Mouse (Mus musculus): ENCODE measurements around the gene Cyp3a59. TPM values are rescaled to one million over a fixed set of nuclear protein-coding genes. Genes with fewer than 3 reads are reported as not detected.
"Not testable (repeated sequence)": the region's sequence is repeated elsewhere in the genome, so short reads cannot be mapped to it uniquely, and the experiment has no call there.

The Cyp3a59 gene
- not detected in 2 replicates for polyA plus RNA-seq (2016; fragmentation: Nextera tagmentation; extraction: Ambion mirVana)

DNA sequence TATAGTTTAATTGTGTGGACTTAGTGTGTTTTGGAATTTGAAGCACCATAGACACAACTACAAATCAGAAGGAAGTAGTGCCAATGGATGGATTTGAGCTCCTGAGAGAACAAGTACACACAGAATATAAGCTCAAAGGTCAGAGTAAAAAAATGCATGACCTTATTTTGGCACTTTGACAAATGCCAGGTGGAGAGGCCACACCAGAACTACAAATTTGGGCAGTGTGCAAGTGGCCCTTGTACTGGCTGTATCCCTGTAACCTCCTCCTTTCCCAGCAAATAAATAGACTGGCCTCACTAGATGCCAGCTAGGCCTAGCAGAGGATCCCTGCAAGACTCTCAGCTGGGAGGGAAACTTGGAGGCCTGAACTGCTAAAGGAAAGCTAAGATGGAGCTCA is at the start of gene Cyp3a59:
Gene Cyp3a59 (plus strand): TSS at position 313 of the 400 bp plus-strand sequence.
- not testable (repeated sequence) for H3K9me3 ChIP-seq, H3K4me2 ChIP-seq, H3K9ac ChIP-seq

GRCm38 (mm10) chr5:146070099-146070498 is 9.0 kb upstream of the Cyp3a59 start:
- no peak overlapping the region for H3K27ac ChIP-seq
- H3K36me3 ChIP-seq (replicated peaks): no peaks in the 10 kb centered on the region
- H3K4me2 ChIP-seq: no peak overlapping the region
- WGBS: 73% methylated on average over 1 of the region's 1 CpGs
- H3K4me3 ChIP-seq (replicated peaks): no peak overlapping the region
- no peak for ATAC-seq (ENCODE audit: low FRiP score)
- H3K27me3 ChIP-seq: no peaks in the 10 kb centered on the region
- H3K9me3 ChIP-seq: peaks cover 34% of the 10 kb centered on the region
- no peak overlapping the region for H3K9ac ChIP-seq
- H3K4me1 ChIP-seq: no peaks in the 10 kb centered on the region

More for the DNA sequence above, at the start of gene Cyp3a59:
- H3K36me3 ChIP-seq (replicated peaks); H3K27ac ChIP-seq; H3K4me3 ChIP-seq (replicated peaks); ATAC-seq (ENCODE audit: low FRiP score); H3K4me1 ChIP-seq; H3K27me3 ChIP-seq: not testable (repeated sequence)

GRCm38 (mm10) chr5:146147903-146148302 is 68.8 kb downstream of the Cyp3a59 start:
- no peak overlapping the region for H3K4me3 ChIP-seq (replicated peaks)
- H3K9me3 ChIP-seq: peaks cover 22% of the 10 kb centered on the region
- H3K36me3 ChIP-seq (replicated peaks): no peaks in the 10 kb centered on the region
- H3K4me2 ChIP-seq: no peak overlapping the region
- no peak overlapping the region for H3K27ac ChIP-seq
- no peak for ATAC-seq (ENCODE audit: low FRiP score)
- 42% methylated on average over 2 of the region's 2 CpGs for WGBS
- no peaks in the 10 kb centered on the region for H3K4me1 ChIP-seq
- H3K27me3 ChIP-seq: no peaks in the 10 kb centered on the region
- H3K9ac ChIP-seq: no peak overlapping the region

DNA sequence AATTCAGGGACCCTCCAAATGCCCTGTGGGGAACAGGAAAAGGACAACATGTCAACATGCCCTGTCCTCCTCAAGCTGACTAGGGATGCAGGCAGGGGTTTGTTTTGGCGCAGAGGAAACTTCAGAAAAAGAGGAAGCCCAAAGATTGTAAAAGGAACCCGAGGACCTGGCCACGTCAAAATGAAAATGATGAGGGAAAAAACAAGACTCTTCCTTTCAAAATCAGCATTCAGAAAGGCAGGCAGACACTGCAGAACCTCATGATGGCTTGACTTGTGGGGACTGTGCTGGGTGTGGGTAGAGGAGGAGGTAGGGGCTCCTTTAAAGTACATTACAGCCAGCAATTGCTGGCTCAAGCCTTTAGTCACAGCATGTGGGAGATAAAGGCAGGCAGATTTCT is 71.4 kb downstream of the Cyp3a59 start:
- no peak overlapping the region for H3K4me2 ChIP-seq
- WGBS: 75% methylated on average over 3 of the region's 3 CpGs

GRCm38 (mm10) chr5:146158326-146158725 is 79.3 kb downstream of the Cyp3a59 start:
- H3K27me3 ChIP-seq; H3K9me3 ChIP-seq; ATAC-seq (ENCODE audit: low FRiP score); H3K4me1 ChIP-seq; H3K4me3 ChIP-seq (replicated peaks); H3K9ac ChIP-seq; H3K36me3 ChIP-seq (replicated peaks); H3K27ac ChIP-seq; H3K4me2 ChIP-seq: not testable (repeated sequence)
- 83% methylated on average over 4 of the region's 4 CpGs for WGBS

More for the DNA sequence above, 71.4 kb downstream of the Cyp3a59 start:
- no peak overlapping the region for H3K4me3 ChIP-seq (replicated peaks)
- no peaks in the 10 kb centered on the region for H3K36me3 ChIP-seq (replicated peaks)
- no peak overlapping the region for H3K9ac ChIP-seq
- H3K4me1 ChIP-seq: no peaks in the 10 kb centered on the region
- no peak overlapping the region for H3K27ac ChIP-seq
- H3K27me3 ChIP-seq: no peaks in the 10 kb centered on the region
- peaks cover 14% of the 10 kb centered on the region; the same call in 1 of the 2 replicates for H3K9me3 ChIP-seq
- ATAC-seq (ENCODE audit: low FRiP score): no peak

- not testable (repeated sequence) for H3K36me3 ChIP-seq (replicated peaks); H3K9ac ChIP-seq; H3K4me2 ChIP-seq; H3K9me3 ChIP-seq; H3K27me3 ChIP-seq; H3K4me1 ChIP-seq; H3K4me3 ChIP-seq (replicated peaks); ATAC-seq (ENCODE audit: low FRiP score); H3K27ac ChIP-seq
- 93% methylated on average over 3 of the region's 3 CpGs for WGBS
Measured at GRCm38 (mm10) chr5:146160439-146160838, 81.4 kb downstream of the Cyp3a59 start, which contains the start of gene Gm5565. Gene Gm5565 (minus strand): TSS chr5:146160539.

Other genes with a start within 250 kb of the Cyp3a59 start
- gene Cyp3a11, start 199.3 kb upstream of the Cyp3a59 start, polyA plus RNA-seq (2016; fragmentation: Nextera tagmentation; extraction: Ambion mirVana): not detected in 2 replicates
- gene Cyp3a25, start 69.6 kb upstream of the Cyp3a59 start, polyA plus RNA-seq (2016; fragmentation: Nextera tagmentation; extraction: Ambion mirVana): not detected in 2 replicates
- gene Gm5565, start 81.3 kb downstream of the Cyp3a59 start, polyA plus RNA-seq (2016; fragmentation: Nextera tagmentation; extraction: Ambion mirVana): not detected in 2 replicates
- gene Gm6309, start 91.5 kb downstream of the Cyp3a59 start, polyA plus RNA-seq (2016; fragmentation: Nextera tagmentation; extraction: Ambion mirVana): not detected in 2 replicates
- gene 1700001J03Rik, start 106.0 kb downstream of the Cyp3a59 start, polyA plus RNA-seq (2016; fragmentation: Nextera tagmentation; extraction: Ambion mirVana): not detected in 2 replicates
- gene Rnf6, start 142.3 kb downstream of the Cyp3a59 start, polyA plus RNA-seq (2016; fragmentation: Nextera tagmentation; extraction: Ambion mirVana): 24.2 and 26.5 TPM in 2 replicates
- gene Cdk8, start 152.0 kb downstream of the Cyp3a59 start, polyA plus RNA-seq (2016; fragmentation: Nextera tagmentation; extraction: Ambion mirVana): 28.3 and 33.4 TPM in 2 replicates